Mouse (Mus musculus): ENCODE results near the gene Krtap3-2. TPM values are rescaled to one million over a fixed set of nuclear protein-coding genes. Genes with fewer than 3 reads are reported as not detected.
"Not testable (repeated sequence)": the region's sequence is repeated elsewhere in the genome, so short reads cannot be mapped to it uniquely, and the experiment has no call there.

Gene Krtap3-2
- not detected for total RNA-seq (2022)

GRCm38 (mm10) chr11:99556753-99557152 is at the start of gene Krtap3-2:
Krtap3-2 (minus strand) TSS chr11:99556853.
- no peak for DNase-seq

DNA sequence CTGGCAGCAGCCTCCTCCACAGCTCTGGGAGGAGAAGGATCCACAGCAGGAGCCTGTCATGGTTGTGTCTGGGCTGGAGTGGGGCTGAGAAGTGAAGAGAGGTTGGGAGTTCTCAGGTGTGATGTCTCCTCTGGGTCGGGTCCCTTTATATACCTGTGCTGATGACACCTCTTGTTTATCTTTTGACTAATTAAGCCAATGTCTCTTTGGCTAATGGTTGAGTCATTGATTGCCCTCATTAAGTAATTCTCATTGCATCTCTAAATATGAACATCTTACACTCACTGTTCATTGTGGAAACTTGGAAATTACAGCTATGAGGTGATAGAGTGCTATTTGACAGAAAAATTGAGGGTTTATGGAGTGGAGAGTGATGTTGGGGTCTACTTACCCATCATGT is 46.6 kb upstream of the Krtap3-2 start, which contains the start of gene Gm11938:
TSS of gene Gm11938 (minus strand) at position 101 of the 400 bp plus-strand sequence.
- DNase-seq, result not testable (repeated sequence)

GRCm38 (mm10) chr11:99597742-99598141 is 41.1 kb upstream of the Krtap3-2 start, which contains the start of gene Krtap9-3:
Krtap9-3 (minus strand) TSS chr11:99598105.
- not testable (repeated sequence) for DNase-seq

DNA sequence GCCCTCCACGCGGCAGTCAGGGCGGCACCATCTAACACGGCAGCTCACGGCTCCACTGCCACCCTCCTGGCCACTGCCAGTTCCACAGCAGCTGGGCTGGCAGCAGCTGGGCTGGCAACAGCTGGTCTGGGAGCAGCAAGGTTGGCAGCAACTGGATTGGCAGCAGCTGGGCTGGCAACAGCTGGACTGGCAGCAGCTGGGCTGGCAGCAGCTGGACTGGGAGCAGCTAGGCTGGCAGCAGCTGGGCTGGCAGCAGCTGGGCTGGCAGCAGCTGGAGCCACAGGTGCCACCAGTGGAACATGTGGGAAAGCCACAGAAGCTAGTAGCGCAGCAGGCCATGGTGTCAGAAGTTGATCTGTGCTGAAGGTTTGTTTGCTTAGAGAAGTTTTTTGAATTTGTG is 34.3 kb upstream of the Krtap3-2 start, which contains the start of gene Krtap1-3:
TSS of gene Krtap1-3 (minus strand) at position 359 of the 400 bp plus-strand sequence.
- DNase-seq, result no peak

- DNase-seq, result no peak
These were observed 28.4 kb upstream of the Krtap3-2 start for GRCm38 (mm10) chr11:99585096-99585495.

- no peak for DNase-seq
These were observed 26.6 kb upstream of the Krtap3-2 start, which contains the start of gene Krtap1-4 for GRCm38 (mm10) chr11:99583245-99583704. Krtap1-4 (minus strand) TSS chr11:99583654.

DNA sequence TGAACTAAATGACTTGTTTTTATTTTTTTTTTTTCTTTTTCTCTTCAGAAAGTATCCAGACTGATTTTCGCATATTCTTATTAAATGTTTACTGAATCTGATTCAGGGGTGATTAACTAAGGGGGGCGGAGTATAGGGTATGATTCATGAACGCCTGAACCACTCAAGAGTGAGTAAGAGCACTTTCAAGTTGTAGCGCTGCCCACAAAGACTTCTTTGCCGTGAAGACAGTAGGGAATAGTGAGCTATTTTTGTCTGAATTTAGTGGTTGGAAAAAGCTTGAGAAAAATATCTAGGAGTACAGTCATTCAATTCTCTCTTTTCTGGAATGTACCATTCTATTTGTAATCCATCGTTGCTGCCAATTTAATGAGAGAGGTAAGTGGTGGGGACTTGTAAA is 24.9 kb upstream of the Krtap3-2 start:
- no peak for DNase-seq

DNA sequence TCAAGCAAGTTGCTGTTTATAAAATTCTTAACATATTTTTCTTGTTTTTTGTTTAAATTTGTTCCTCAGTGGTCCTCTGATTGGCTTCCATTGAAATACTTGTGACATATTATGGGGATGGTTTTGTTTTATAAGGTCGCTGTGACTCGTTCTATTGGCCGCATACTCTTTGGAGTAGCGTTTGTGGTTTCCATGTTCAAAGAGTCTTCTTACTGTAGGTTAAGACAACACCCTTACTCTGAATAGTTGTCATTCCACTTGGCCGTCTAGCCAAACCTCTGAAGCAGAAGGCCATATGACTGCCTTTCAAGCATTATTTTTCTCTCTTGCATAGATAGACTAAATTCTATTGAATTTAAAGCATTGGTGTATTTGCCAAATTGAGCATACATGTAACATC is 24.4 kb upstream of the Krtap3-2 start:
- DNase-seq, result no peak

GRCm38 (mm10) chr11:99580636-99581035 is 24.0 kb upstream of the Krtap3-2 start, which contains the start of gene Krtap1-5:
Krtap1-5 (minus strand) TSS chr11:99581016.
- DNase-seq, result no peak

DNA sequence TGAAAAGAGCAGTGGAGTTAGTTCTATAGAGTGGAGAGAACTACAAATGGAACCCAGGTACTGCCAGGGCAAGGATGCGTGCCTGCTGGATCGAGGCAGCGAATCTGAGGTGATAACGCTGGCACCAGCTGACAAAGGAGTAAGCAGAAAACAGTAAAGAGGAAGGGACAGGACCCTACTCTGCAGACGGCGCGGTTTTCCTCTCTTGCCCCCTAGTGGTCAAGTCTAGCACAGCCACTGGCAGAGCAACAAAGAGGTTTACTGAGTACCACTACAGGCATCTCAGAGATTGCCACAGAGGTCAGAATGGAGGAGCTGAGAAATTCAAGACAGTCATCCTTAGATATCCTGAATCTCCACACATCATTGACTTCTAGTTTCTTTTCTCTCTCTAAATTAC is 17.5 kb upstream of the Krtap3-2 start:
- DNase-seq, result peak; percentile 22

DNA sequence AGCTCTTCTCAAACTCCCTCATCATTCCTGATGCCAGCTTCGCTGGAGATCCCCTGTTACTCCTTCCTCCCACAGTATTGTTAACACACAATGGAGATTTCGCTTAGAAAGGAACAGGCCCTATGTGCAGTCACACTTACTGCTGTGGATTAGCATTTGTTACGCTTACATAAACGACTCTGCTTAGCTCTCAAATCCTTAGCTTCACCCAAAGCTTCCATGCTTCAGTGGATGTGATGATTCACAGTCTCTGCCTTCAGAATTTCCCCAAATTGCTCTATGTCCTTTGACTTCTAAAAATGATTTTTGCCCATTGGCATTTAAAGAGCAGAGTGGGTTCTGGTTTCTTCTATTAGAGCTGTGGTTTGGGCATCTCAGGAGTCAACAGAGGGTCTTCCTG is 16.5 kb upstream of the Krtap3-2 start:
- DNase-seq, result no peak

- no peak for DNase-seq
These were observed 9.9 kb upstream of the Krtap3-2 start, which contains the start of gene Krtap3-1 for GRCm38 (mm10) chr11:99566530-99566929. Krtap3-1 (minus strand) TSS chr11:99566630.

DNA sequence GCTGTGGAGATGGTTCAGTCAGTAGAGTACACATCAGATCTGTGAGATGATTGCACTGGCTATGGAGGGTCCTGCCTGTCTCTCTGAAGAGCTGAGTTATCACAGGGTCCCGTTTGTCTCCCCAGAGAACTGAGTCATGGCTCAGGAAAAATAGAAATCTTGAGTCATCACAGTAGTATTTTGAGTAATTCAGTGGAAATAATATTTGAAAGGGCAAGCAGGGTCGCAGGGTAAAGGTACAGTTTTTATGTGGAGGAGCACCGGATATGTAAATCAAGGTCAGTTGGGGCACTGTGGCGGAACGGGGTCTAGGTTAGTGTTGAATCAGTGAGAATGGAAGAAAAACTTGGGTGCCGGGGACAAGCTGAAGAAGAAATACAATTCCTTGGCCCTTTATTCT is 5.9 kb upstream of the Krtap3-2 start:
- DNase-seq, result no peak

GRCm38 (mm10) chr11:99559366-99559765 is 2.7 kb upstream of the Krtap3-2 start, which contains the start of gene Gm11939:
Gm11939 (minus strand) TSS chr11:99559466.
- DNase-seq, result no peak

DNA sequence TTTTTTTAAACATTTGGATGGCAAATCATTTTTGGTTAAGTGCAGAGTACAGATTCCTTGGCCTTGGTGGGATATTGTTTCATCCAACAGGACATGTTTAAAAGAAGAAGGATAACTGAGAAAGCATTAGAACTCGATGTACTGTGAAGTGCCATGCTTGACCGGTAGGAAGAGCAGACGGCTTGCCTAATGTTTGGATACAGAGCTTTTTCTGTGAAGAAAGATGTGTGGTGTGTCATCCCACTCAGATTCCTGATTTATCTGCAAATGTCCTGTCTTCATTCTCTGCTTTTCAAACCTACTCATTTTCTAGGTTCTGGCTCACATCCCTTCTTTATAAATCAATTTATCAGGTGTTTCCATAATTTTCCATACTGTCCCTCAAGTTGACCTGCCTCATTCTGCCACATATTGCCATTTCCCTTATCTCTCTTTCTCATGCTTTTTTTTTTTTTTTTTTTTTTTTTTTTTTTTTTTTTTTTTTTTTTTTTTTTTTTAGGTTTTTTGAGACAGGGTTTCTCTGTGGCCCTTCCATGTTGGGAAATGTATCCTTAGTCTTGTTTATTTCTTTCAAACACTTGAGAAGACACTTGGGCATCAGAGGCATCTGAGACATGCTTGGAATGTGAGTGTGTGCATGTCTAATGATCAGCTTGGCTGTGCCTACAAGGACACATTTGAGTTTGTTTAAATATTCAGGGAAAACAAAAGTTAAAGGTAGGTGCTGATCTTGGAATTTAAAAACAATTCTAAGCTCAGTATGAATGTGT is 1.5 kb upstream of the Krtap3-2 start:
- DNase-seq, result no peak

DNA sequence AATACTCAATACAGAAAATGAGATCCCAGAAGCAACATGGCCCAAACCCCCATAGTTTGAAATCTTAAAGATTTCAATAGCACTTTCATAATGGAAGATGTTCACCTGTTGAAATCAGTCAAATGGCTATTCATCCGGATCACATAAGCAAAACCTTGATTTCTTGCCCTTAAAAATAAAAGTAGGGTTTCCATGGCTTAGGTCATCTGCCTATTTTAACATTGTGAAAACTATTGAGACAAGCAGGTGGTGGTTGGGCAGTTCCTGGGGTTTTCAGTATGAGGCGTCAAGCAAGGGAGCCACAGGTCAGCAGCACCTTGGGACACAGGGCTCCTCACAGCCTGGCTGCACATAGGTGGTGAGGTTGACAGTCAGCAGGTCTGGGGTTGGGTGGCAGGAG is 458 bp downstream of the Krtap3-2 start:
- no peak for DNase-seq

DNA sequence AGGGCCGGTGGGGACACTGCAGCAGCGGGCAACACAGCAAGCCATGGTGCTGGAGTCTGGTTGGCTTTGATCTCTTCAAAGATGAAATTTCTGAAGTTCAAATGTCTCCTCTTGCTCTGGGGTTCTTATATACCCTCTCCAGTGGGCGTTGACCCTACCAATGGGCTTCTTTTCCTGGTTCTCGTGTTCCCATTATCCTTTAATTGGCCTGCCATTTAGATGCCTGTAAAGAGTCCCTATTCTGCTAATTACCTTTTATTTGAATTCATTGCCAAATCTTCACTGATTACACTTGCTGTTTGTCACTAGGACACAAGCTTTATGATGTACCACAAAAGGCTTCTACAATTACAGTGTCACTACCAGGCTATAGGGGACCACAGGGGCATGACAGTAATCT is 5.9 kb downstream of the Krtap3-2 start, which contains the start of gene Krtap3-3:
TSS of gene Krtap3-3 (minus strand) at position 101 of the 400 bp plus-strand sequence.
- DNase-seq, result no peak

GRCm38 (mm10) chr11:99547892-99548291 is 8.8 kb downstream of the Krtap3-2 start:
- DNase-seq, result no peak

- DNase-seq, result peak; percentile 2
These were observed 16.9 kb downstream of the Krtap3-2 start for GRCm38 (mm10) chr11:99539721-99540120.

GRCm38 (mm10) chr11:99521288-99521860 is 35.3 kb downstream of the Krtap3-2 start, which contains the start of gene Krt39:
Krt39 (minus strand) TSS chr11:99521338.
- DNase-seq, result no peak

DNA sequence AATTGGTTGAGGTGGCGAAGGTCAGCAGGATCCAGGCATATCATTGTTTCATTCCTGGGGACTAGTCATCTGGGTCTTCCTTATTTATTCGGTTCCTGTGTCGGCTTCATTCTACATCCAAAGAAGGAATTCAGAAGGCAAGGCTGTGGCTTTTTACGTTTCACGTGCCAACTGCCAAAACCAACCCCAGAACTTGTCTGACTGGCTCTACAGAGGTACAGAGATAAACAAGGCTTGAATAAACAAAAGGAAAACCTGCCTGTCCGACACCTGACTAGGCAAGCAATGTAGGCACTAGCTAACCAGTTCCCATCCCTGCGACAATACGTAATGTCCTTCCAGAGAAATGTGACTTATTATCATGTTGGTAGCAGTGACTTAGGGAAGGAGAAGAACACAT is 42.6 kb downstream of the Krtap3-2 start:
- no peak for DNase-seq
